In genomic region chr17:84483673-84484320, GRCm38 (mm10) we compare ENCODE assay signal across 29 mouse cellular contexts. TPM values are rescaled to one million over a fixed set of nuclear protein-coding genes. Genes with fewer than 3 reads are reported as not detected.
DNase-seq lines count a peak whose midpoint lies in the region; ATAC-seq and TF ChIP-seq lines count a peak whose summit lies in the region.
"Had no signal": no experiment of that assay in that cellular context is flagged by ENCODE, and none has a peak within 500 bp of the region (broad histone marks: within the 10 kb centered on the region; RNA-seq: fewer than 3 reads in every experiment).

No protein-coding gene starts in this region.

- WGBS in intestine, embryonic 16.5 days, result 54% methylated on average over 6 of the region's 6 CpGs
- 58% methylated on average over 6 of the region's 6 CpGs for WGBS in lung, postnatal 0 days

- H3K4me2 ChIP-seq in intestine, embryonic 16.5 days (ENCODE audit: low read depth, low read length), result no peak overlapping the region
- no peak overlapping the region for H3K4me2 ChIP-seq in lung, postnatal 0 days (replicated peaks; ENCODE audit: low read depth, low read length)
- H3K4me2 ChIP-seq: forebrain, embryonic 13.5 days; hindbrain, embryonic 12.5 days; liver, embryonic 11.5 days; lung, embryonic 15.5 days; midbrain, embryonic 15.5 days; neural tube, embryonic 15.5 days had no signal

- no peak for TF ChIP-seq CTCF in left cerebral cortex, adult 2 months (IDR thresholded peaks at IDR 0.05)
- no peak for TF ChIP-seq CTCF in lung, postnatal 0 days (IDR thresholded peaks at IDR 0.05)

- no peaks in the 10 kb centered on the region for H3K27me3 ChIP-seq in intestine, embryonic 16.5 days (replicated peaks; ENCODE audit: control insufficient read depth, insufficient read depth, low read length)
- H3K27me3 ChIP-seq in lung, postnatal 0 days (replicated peaks; ENCODE audit: insufficient read depth, low read length), result no peaks in the 10 kb centered on the region
- H3K27me3 ChIP-seq: forebrain, embryonic 13.5 days; hindbrain, embryonic 12.5 days; lung, embryonic 15.5 days; midbrain, embryonic 15.5 days; neural tube, embryonic 15.5 days had no signal

- DNase-seq in heart, adult 11 months, result peak; percentile 74
- no peak for DNase-seq in heart, postnatal 10 days
- DNase-seq in kidney, postnatal 4 days, result peak; percentile 25 to 37
- no peak for DNase-seq in kidney, postnatal 36 days
- peak; percentile 27 for DNase-seq in NIH3T3 (ENCODE audit: low read depth)
- no peak for DNase-seq in left cerebral cortex, adult 2 months (ENCODE audit: extremely low spot score in 1 of 2, low spot score in 2 of 2)
- DNase-seq in lung, postnatal 0 days (ENCODE audit: low spot score), result no peak
- DNase-seq: adrenal gland, postnatal 36 days; cerebellum, adult 18-20 months; kidney, adult 18-20 months; kidney, postnatal 14 days; left cerebral cortex, postnatal 4 days; retina, postnatal 1 day; right cerebral cortex, postnatal 14 days; thymus, adult 2 months; thymus, postnatal 36 days had no signal

- no peaks in the 10 kb centered on the region for H3K9me3 ChIP-seq in intestine, embryonic 16.5 days (ENCODE audit: control insufficient read depth, low read length)
- H3K9me3 ChIP-seq in lung, postnatal 0 days (ENCODE audit: low read length), result no peaks in the 10 kb centered on the region
- H3K9me3 ChIP-seq: forebrain, embryonic 13.5 days; hindbrain, embryonic 12.5 days; lung, embryonic 15.5 days; midbrain, embryonic 15.5 days; neural tube, embryonic 15.5 days had no signal

- intact Hi-C loops in heart, postnatal 10 days (cut with DNase I), result loop anchor here (5.0 kb wide), 1 partner anchor 581 kb away; no protein-coding TSS in a partner anchor
- intact Hi-C loops in left cerebral cortex, adult 2 months (cut with DNase I), result no loop called here

- H3K9ac ChIP-seq in intestine, embryonic 16.5 days (ENCODE audit: low read depth, low read length), result no peak overlapping the region
- no peak overlapping the region for H3K9ac ChIP-seq in lung, postnatal 0 days (replicated peaks; ENCODE audit: low read depth)
- H3K9ac ChIP-seq: forebrain, embryonic 13.5 days; hindbrain, embryonic 12.5 days; lung, embryonic 15.5 days; midbrain, embryonic 15.5 days; neural tube, embryonic 15.5 days had no signal

- TF ChIP-seq EP300 in lung, postnatal 0 days (IDR thresholded peaks at IDR 0.05), result no peak

- no peak overlapping the region for H3K27ac ChIP-seq in intestine, embryonic 16.5 days (ENCODE audit: low read length)
- H3K27ac ChIP-seq in left cerebral cortex, adult 2 months, result no peak overlapping the region
- no peak overlapping the region for H3K27ac ChIP-seq in lung, postnatal 0 days (ENCODE audit: low read length)
- H3K27ac ChIP-seq: forebrain, embryonic 13.5 days; hindbrain, embryonic 12.5 days; hindbrain, postnatal 0 days; layer of hippocampus, adult 2 months; lung, embryonic 15.5 days; macrophage; midbrain, embryonic 15.5 days; neural tube, embryonic 15.5 days had no signal

- no peaks in the 10 kb centered on the region for H3K36me3 ChIP-seq in intestine, embryonic 16.5 days (ENCODE audit: control insufficient read depth, insufficient read depth, low read length)
- no peaks in the 10 kb centered on the region for H3K36me3 ChIP-seq in lung, postnatal 0 days (ENCODE audit: insufficient read depth, low read length)
- H3K36me3 ChIP-seq: hindbrain, embryonic 12.5 days; lung, embryonic 15.5 days; midbrain, embryonic 15.5 days; neural tube, embryonic 15.5 days had no signal

- no peaks in the 10 kb centered on the region for H3K4me1 ChIP-seq in intestine, embryonic 16.5 days (ENCODE audit: control insufficient read depth, insufficient read depth, low read length)
- H3K4me1 ChIP-seq in lung, postnatal 0 days (ENCODE audit: insufficient read depth, low read depth, low read length), result no peaks in the 10 kb centered on the region
- H3K4me1 ChIP-seq: lung, embryonic 15.5 days; midbrain, embryonic 15.5 days had no signal

- no peak overlapping the region for H3K4me3 ChIP-seq in intestine, embryonic 16.5 days (ENCODE audit: low read length)
- no peak overlapping the region for H3K4me3 ChIP-seq in left cerebral cortex, adult 2 months
- no peak overlapping the region for H3K4me3 ChIP-seq in lung, postnatal 0 days (ENCODE audit: low read depth, low read length)
- H3K4me3 ChIP-seq: erythroblast, embryonic 14.5 days; forebrain, embryonic 13.5 days; hindbrain, embryonic 12.5 days; layer of hippocampus, adult 2 months; lung, embryonic 15.5 days; midbrain, embryonic 15.5 days; neural tube, embryonic 15.5 days had no signal

- ATAC-seq in intestine, embryonic 16.5 days, result peak; percentile 53; the same call in 1 of the 2 replicates
- no peak for ATAC-seq in lung, postnatal 0 days
- ATAC-seq: CD4-positive, CD25-positive, alpha-beta regulatory T cell, adult 4 months; forebrain, embryonic 13.5 days; hindbrain, postnatal 0 days; midbrain, embryonic 15.5 days had no signal

RNA-seq across cellular contexts. Expression of gene Thada, which starts 17.8 kb away (rescaled TPM):
- total RNA-seq in heart, postnatal 10 days (2021), result 10 to 100 TPM in 1 of 2 experiments, 1 to 10 TPM in 1; 8.8 to 11.7 TPM
- polyA plus RNA-seq in intestine, embryonic 16.5 days (2015; fragmentation: Nextera tagmentation; extraction: Ambion mirVana), result 4.3 and 5.3 TPM in 2 replicates
- 10 to 100 TPM; 13.8 to 15.9 TPM for total RNA-seq in left cerebral cortex, adult 2 months (2021)
- polyA plus RNA-seq in lung, postnatal 0 days (2015; fragmentation: Nextera tagmentation; extraction: Ambion mirVana), result 2.3 and 2.8 TPM in 2 replicates

RNA-seq across cellular contexts. Expression of gene Plekhh2, which starts 27.9 kb away (rescaled TPM):
- 1 to 10 TPM; 6.3 to 7.0 TPM for total RNA-seq in heart, postnatal 10 days (2021)
- polyA plus RNA-seq in intestine, embryonic 16.5 days (2015; fragmentation: Nextera tagmentation; extraction: Ambion mirVana), result 6.1 and 6.5 TPM in 2 replicates
- 1 to 10 TPM; 7.3 to 7.9 TPM for total RNA-seq in left cerebral cortex, adult 2 months (2021)
- 5.1 and 5.5 TPM in 2 replicates for polyA plus RNA-seq in lung, postnatal 0 days (2015; fragmentation: Nextera tagmentation; extraction: Ambion mirVana)
- total RNA-seq: common myeloid progenitor, adult 5-6 weeks had no signal
- polyA plus RNA-seq: CD4-positive, CD25-positive, alpha-beta regulatory T cell, adult 4 months; erythroblast, embryonic 14.5 days had no signal

Comparison
In these comparisons a context has a peak if more than half of its experiments do, and no peak if none do; other contexts are left out.
1. DNase-seq: peak in heart, adult 11 months (single experiment), kidney, postnatal 4 days (2 of 2) and NIH3T3 (single experiment); none in heart, postnatal 10 days (0 of 2), kidney, postnatal 36 days (0 of 2), left cerebral cortex, adult 2 months (0 of 2) and lung, postnatal 0 days (single experiment).